Mouse (Mus musculus) layer of hippocampus, adult 2 months (tissue): ENCODE measurements around the gene Ccdc148. TPM values are rescaled to one million over a fixed set of nuclear protein-coding genes. Genes with fewer than 3 reads are reported as not detected.
A peak's percentile ranks its signal among the peaks of the same experiment; 100 is the strongest.

ENCODE experiments used
- DNase-seq, 2 experiments: peaks; one replicate each; pipeline ENCODE4 v3.0.0; 2022; ENCODE audit warnings: low spot score in 2 of 2
- H3K27ac ChIP-seq: fragments of 200-600 bp; 2 replicates; pipeline ENCODE4 v1.8.1; 2022
- H3K4me3 ChIP-seq: fragments of 200-600 bp; 2 replicates; pipeline ENCODE4 v1.8.1; 2022; ENCODE audit warnings: mild to moderate bottlenecking
- CTCF ChIP-seq: fragments of 200-600 bp; conservative IDR thresholded peaks from 2 replicates; pipeline ENCODE4 v1.8.1; 2022; ENCODE audit warnings: antibody characterized with exemption, mild to moderate bottlenecking, moderate library complexity
- total RNA-seq, 2 experiments: library from RNA; stranded (reverse); gene quantifications; 2 replicates each; pipeline ENCODE4 v1.2.3; 2021

The Ccdc148 gene
- total RNA-seq, 2 experiments from 2014 or later: 14.7 to 15.5 TPM

DNA sequence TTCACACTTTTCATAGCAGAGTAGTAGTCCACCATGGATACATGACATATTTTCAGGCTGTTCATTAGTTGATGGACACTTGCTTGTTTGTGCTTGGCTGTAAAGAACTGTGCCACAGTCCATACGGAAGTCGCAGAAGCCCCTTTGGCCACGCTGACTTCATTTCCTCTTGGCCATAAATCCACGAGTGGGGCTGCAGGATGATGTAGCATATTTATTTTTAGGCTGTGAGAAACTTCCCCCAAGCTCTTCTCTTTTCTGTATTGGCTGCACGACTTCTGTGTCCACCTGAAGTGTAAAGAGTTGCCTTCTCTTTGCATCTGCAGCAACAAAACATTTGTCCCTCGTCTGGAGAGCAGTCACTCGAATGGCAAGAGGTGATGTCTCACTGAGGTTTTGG lies 31.5 kb downstream of the Ccdc148 start:
- Histone ChIP-seq H3K27ac (no peak overlapping the region), H3K4me3 (no peak overlapping the region)
- no peak for DNase-seq
- no peak for TF ChIP-seq CTCF

DNA sequence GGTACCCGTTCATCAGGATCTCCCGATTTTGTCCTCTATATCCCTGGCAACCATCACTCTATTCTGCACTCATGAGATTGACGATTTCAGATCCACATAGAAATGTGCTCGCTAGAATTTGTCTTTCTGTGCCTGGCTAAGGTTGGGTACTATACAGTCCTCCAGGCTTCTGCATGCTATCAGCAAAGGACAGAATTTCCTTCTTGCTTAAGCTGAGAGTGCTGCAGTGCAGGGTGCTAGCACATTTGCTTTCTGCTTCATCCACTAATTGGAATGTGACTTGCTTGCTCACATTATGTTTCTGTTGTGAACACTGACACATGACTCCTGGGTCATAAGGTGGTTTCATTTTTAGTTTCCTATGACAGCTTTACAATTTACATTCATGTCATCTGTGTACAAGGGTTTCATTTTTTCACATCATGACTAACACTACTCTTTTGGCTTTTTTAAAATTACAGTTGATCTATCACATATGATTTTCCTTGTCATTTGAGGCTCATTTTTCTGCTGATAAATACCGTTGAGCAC lies 104.8 kb downstream of the Ccdc148 start:
- Histone ChIP-seq H3K4me3 (no peak overlapping the region), H3K27ac (peak overlapping the region; percentile 4; the same call in 1 of the 2 replicates)
- TF ChIP-seq CTCF: no peak
- DNase-seq: no peak

DNA sequence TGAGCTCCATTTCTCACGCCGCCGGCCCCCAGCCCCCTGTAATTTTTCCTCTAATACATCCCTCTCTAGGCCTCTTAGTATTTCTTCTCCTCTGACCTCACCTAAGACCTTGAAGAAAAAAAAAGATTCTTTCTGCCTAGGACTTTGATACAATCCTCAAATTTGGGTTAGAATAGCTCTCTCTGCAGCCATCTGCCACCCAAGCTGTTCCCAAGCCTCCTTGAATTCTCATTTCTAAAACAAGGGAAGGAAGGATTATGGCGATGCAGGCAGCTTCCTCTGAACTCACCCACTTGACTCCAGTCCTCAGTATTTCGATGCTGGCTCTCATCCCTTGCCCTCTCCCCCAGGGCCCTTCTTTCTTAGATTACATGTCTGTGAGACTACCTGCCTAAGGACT lies 106.1 kb downstream of the Ccdc148 start:
- peak; percentile 46 to 57 for DNase-seq
- no peak for TF ChIP-seq CTCF
- Histone ChIP-seq H3K4me3 (no peak overlapping the region), H3K27ac (0 out of 2 replicates have a peak overlapping the region, but pooled peaks have one; percentile 18)

DNA sequence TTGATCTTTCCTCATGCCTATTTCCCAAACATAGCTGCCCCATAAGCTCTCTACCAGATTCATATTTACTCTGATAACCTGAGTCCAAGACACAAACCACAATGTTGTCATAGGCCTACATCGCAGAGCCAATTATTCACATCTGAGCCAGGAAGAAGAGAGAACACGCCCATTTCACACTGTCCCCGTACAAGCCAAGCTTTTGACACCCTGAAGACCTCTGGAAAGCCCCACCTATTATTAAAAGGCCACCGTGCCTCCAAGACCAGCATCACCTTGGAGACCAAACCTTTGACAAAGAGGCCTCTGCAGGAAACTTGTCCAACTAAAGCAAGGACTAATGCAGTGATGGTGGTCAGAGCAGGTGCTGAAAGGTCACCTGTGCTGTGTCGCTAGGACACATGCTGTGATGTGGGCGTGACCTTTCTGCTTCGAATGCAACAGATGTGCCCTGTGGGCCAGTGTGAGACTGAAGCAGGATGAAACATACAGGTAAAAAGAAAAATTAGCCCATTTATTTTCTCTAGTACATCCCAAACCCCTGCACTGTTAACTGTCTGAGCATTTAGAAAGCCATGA lies 106.9 kb downstream of the Ccdc148 start:
- no peak overlapping the region for H3K27ac ChIP-seq
- no peak for TF ChIP-seq CTCF
- no peak for DNase-seq
- no peak overlapping the region for H3K4me3 ChIP-seq

DNA sequence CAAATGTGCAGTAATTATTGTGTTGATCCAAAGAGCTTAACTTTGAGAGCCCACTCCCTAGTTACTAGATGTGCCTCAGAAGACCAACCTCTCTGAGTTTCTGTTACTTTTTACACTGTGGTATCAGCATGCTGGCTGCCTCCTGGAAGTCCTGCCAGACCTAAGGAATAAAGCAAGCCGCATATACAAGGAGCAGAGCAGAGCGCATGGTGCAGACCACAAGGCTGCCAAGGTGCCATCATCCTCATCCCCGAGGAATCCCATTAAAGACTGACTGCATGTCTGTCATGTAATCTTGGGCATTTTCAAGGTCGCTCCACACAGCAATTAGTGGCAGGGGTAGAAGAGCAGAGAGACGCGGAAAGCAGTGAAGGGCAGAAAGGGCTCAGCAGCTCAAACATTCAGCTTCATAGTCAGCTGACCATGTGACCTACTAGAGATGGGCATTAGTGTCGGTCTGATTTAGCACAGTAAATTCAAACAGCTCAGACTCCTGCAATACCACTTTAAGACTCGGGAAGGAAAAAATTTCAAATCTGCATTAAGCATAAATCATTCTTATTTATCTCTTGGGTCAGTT lies 110.1 kb downstream of the Ccdc148 start:
- H3K4me3 ChIP-seq: no peak overlapping the region
- DNase-seq: no peak
- no peak overlapping the region for H3K27ac ChIP-seq
- TF ChIP-seq CTCF: no peak

DNA sequence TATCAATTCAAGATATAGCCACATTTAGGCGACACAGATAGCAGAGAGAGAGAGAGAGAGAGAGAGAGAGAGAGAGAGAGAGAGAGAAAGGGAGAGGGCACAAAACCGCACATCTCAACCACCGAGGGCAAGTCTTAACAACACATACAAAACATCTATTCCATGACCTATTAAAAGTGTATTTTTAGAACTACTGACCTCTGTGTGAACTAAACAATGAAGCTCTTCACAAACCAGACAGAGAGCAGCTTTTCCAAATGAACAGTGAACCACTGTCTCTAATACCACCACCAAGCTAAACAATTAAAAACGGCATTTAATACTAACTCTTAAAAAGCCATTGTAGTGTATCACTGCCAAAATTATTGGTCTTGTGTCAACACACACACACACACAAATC lies 110.8 kb downstream of the Ccdc148 start:
- no peak for TF ChIP-seq CTCF
- H3K27ac ChIP-seq: no peak overlapping the region
- DNase-seq: no peak
- H3K4me3 ChIP-seq: no peak overlapping the region

DNA sequence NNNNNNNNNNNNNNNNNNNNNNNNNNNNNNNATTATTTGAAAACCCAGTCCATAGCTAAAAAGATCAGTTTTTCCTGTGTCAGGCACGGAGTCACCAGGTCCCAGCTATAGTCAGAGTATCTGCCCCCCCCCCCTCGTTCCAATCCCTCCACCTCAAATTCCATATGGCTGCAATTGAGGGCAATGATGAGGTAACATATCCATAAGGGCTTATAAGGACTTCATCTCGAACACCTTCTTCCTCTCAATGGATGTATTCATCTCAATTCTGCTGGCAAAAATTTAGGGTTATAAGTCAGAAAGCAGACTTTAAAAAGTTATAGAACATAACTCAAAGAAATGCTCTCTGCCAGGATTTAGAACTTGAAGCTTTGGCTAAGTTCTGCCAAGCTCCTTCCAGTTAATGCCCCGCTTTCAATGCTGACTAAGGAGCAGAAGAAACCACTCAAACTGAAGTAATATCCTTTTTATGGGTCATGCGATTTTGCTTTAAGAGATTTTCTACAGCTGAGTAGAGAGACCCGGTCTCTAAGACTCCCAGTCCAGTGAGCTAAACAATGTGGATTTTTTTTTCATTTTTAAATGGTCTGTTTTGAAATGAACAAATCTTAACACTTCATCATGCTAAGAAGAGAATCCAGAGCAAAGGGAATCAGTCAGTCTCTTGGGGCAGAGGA lies 111.6 kb downstream of the Ccdc148 start:
- Histone ChIP-seq H3K27ac (peak overlapping the region; percentile 48; the same call in 1 of the 2 replicates), H3K4me3 (no peak overlapping the region)
- no peak for TF ChIP-seq CTCF
- no peak for DNase-seq

DNA sequence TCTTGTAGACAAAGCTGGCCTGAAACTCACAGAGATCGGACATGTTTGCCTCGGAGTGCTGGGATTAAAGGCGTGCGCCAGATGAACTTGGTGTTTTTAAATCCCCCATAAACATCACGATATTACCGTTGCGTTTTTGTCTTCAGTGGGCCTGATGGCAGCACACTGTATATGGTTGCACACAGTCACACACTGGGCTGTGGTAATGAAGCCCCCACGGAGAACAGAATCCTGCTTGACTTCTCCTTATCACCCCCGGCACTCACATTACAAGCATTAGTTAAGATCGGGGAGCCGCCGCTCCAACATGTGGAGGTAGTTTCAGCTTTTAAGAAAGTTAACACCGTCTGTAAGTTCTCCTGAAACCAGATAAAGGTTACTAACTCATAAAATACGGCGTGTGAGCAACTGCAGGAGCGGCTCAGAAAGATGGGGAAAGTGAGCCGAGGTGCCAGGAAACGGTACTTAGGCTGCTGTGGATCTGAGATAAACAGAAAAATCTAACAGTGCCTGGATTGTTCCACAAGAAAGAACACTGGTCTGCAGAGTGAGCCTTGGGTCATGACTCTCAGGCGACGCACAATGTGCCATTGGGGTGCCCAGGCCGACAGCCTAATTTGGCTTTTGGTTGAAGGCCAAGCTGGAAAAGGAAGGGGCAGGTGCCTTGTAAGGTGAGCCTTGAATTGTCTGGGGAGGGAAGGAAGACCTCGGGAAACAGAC lies 117.0 kb downstream of the Ccdc148 start:
- no peak for DNase-seq
- Histone ChIP-seq H3K4me3 (peak overlapping the region; percentile 20; the same call in 1 of the 2 replicates), H3K27ac (peak overlapping the region; percentile 54)
- TF ChIP-seq CTCF: no peak

DNA sequence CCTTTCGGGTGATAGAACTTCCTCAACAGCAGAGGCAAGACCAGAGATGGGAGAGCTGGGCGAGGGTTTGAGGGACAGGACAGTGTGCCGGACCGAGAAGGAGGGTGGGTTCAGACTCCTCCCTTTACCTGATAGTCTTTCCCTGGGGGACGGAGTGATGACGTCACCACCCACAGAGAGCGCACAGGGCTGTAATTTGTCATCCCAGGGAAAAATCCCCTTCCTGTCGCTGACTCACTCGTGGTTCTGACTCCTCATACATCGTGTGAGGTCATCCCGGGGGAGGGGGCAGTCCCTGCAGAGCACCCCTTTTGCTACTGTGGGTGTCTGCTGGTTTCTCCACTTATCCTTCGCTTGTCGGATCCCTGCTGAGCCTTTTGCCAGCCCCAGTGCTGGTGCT lies 117.9 kb downstream of the Ccdc148 start:
- TF ChIP-seq CTCF: no peak
- no peak for DNase-seq
- Histone ChIP-seq H3K4me3 (no peak overlapping the region), H3K27ac (0 out of 2 replicates have a peak overlapping the region, but pooled peaks have one; percentile 54)

DNA sequence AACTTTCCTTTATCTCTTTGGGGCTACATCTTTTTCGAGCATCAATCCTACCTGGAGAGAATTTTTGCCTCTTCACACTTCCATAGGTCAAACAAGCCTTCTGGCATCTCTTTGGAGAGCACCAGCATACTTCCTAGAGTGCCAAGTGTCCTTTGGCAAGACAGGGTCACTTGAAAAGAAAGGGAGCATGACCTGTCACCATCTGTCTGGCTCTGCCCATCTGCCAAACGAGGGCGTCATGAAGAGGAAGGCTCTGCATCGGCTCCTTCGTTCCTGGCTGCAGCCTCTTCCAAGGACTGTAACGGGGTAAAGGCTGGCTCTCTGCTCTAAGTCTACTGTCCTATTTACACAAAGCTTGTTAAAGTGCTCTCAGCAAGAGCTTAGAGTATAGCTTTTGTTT lies 124.0 kb downstream of the Ccdc148 start:
- DNase-seq: no peak
- no peak overlapping the region for H3K27ac ChIP-seq
- no peak overlapping the region for H3K4me3 ChIP-seq
- no peak for TF ChIP-seq CTCF

DNA sequence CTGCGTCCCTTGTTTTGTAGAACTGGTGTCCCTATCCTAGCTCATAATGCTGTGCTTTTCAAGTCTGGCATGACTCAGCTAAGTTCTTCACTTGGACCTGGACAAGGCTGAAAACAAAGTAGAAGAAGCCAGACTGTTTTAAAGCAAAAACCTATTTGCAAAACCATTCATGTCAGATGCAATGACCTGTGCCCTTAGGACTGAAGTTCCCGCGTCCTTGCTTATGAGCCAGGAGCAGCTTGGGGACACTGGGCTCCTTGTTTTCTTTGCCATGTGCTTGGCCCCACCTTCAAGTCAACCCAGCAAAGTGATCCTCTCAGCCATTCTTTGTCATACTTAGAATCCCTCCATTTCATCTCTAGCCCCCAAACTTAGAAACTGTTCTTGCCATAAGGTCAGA lies 125.3 kb downstream of the Ccdc148 start:
- no peak overlapping the region for H3K27ac ChIP-seq
- no peak for DNase-seq
- no peak overlapping the region for H3K4me3 ChIP-seq
- TF ChIP-seq CTCF: no peak

DNA sequence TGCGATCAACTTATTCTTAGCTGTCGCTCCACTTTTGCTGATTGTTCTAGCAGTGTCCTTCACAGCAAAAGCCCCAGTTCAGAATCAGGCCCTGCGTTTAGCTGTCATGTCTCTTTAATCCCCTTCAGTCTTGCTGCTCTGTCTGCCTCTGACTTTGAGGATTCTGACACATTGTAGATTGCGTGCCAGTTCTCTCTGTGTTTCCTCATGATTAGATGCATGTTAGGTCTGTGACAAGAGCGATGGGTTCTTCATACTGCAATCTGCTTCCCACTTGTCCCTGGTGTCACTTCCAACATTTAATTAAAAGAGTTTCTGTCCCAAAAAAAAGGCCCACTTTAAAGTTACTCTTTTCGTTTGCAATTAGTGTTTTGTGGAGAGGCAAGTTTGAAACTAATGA lies 126.2 kb downstream of the Ccdc148 start:
- Histone ChIP-seq H3K4me3 (no peak overlapping the region), H3K27ac (no peak overlapping the region)
- DNase-seq: no peak
- no peak for TF ChIP-seq CTCF

DNA sequence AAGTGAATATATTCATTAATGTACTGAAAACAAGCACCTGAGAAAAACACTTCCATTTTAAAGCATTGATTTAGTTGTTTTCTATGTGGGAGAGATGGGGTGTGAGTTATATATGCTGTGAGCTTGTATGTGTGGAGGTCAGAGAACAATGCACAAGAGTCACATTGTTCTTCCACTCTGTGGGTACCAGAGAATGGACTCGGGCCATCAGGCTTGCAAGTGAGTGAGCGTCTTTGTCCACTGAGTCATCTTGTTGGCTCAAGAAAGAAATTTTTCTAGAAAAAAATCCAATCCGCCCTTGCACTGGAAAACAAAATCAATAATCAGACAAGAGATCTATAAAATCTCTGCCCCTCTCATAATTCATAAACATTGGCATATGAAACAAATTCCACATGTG lies 135.9 kb downstream of the Ccdc148 start:
- no peak for DNase-seq
- H3K27ac ChIP-seq: no peak overlapping the region
- TF ChIP-seq CTCF: no peak
- H3K4me3 ChIP-seq: no peak overlapping the region
